Mouse (Mus musculus) stomach, embryonic 14.5 days (tissue): ENCODE measurements at regions not wholly inside any gene's neighbourhood (a gene's known extent, or its start where the extent isn't known, plus 50 kb on each side); places are given as distances from the start of the nearest gene placed in this dataset.

ENCODE experiments used
- ATAC-seq: fragments of 200-750 bp; cut with Nextera tagmentation; 2 replicates; pipeline ENCODE4 v1.8.0; 2017; ENCODE audit warnings: low read depth, moderate TSS enrichment; ENCODE audit not compliant: insufficient number of reproducible peaks, insufficient read depth, low FRiP score
- H3K27ac ChIP-seq: fragments of 300-500 bp; sonication (generic); 2 replicates; pipeline ENCODE4 v1.5.1; 2014; ENCODE audit warnings: mild to moderate bottlenecking, low read length, moderate library complexity, mixed read lengths
- H3K27me3 ChIP-seq: fragments of 300-500 bp; sonication (generic); 2 replicates; pipeline ENCODE4 v1.6.1; 2014; ENCODE audit warnings: low read length, control low read depth, mixed read lengths; ENCODE audit not compliant: control insufficient read depth, insufficient read depth
- H3K36me3 ChIP-seq: fragments of 300-500 bp; sonication (generic); 2 replicates; pipeline ENCODE4 v1.6.1; 2014; ENCODE audit warnings: mild to moderate bottlenecking, control low read depth, low read length, moderate library complexity, mixed read lengths; ENCODE audit not compliant: control insufficient read depth, insufficient read depth
- H3K4me1 ChIP-seq: fragments of 300-500 bp; sonication (generic); 2 replicates; pipeline ENCODE4 v1.6.1; 2014; ENCODE audit warnings: low read length, control low read depth, mixed read lengths; ENCODE audit not compliant: control insufficient read depth, insufficient read depth
- H3K4me2 ChIP-seq: fragments of 300-500 bp; sonication (generic); replicated peaks from 2 replicates; pipeline ENCODE4 v1.6.1; 2014; ENCODE audit warnings: low read depth, low read length, control low read depth
- H3K4me3 ChIP-seq: fragments of 300-500 bp; sonication (generic); 2 replicates; pipeline ENCODE4 v1.5.1; 2014; ENCODE audit warnings: low read depth, low read length, control low read depth
- H3K9ac ChIP-seq: fragments of 300-500 bp; sonication (generic); replicated peaks from 2 replicates; pipeline ENCODE4 v1.6.1; 2014; ENCODE audit warnings: low read depth, mild to moderate bottlenecking, control low read depth, low read length, moderate library complexity, mixed read lengths
- H3K9me3 ChIP-seq: fragments of 300-500 bp; sonication (generic); 2 replicates; pipeline ENCODE4 v1.6.1; 2016; ENCODE audit warnings: low read depth, low read length, control low read depth; ENCODE audit not compliant: control insufficient read depth
- WGBS: fragments of 180-500 bp; shearing (Covaris S2); extraction: QIAGEN DNeasy Blood & Tissue Kit; methylation state at CpG from one replicate; pipeline ENCODE4 v1.1.7; 2014; 5-methylcytosine and 5-hydroxymethylcytosine counted together

DNA sequence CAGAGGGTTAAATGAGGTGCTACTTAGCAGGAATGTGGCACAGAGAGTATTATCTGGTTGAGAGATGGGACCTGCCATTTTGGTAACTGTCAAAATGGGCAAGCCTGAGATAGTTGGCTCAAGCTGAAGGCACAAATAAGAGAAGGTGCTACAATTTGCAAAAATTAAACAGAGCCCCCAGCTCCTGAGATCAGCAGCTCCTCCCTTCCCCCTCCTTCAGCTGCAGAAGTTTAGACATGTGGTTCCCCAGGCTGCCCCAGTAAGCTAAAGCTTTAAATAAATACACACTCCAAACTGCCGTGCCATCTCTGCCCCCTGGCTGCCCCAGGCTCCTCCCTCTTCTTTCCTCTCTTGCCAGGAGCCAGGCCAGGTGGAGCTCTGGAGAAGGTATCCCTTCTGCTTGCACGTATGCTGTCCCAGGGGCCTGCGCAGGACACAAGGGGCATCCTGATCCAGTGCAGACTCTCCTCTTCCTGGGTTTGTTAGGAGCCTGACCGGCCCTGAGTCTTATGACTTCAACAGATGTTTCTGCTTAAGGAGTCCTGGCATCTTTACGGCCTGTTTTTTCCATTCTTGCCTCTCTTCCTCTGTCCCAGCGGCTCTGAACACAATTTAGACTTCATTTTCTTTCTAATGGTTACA, 184.0 kb downstream of the Zfp36l1 start:
- H3K4me1 ChIP-seq, result peaks cover 70% of the 10 kb centered on the region

DNA sequence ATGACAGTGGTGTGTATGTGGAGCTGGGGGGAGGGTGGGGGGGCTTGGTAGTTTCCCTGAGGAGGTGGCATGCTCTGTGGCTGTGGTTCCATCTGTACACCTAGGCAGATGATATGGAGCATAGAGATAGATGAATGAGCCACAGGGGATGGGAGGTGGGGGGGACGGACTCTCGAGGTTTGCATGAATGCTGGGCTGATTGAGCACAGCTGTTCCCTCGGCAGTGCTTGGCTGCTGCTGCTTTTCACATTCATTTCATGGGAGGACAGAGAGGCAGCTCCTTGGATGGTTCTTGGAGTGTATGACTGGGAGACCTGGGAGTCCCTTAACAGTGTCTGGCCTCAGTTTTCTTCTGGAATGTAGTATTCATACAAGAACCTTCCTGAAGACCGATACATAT, 184.5 kb downstream of the Zfp36l1 start:
- peak; percentile 42; the same call in 1 of the 2 replicates for ATAC-seq
- H3K4me2 ChIP-seq, result no peak overlapping the region
- H3K27ac ChIP-seq, result peak overlapping the region; percentile 96
- H3K36me3 ChIP-seq, result no peaks in the 10 kb centered on the region
- H3K9me3 ChIP-seq, result no peaks in the 10 kb centered on the region
- H3K4me1 ChIP-seq, result peaks cover 69% of the 10 kb centered on the region
- no peak overlapping the region for H3K9ac ChIP-seq
- H3K4me3 ChIP-seq, result no peak overlapping the region
- no peaks in the 10 kb centered on the region for H3K27me3 ChIP-seq
- 25% methylated on average over 4 of the region's 4 CpGs for WGBS

More for the DNA sequence above, 184.0 kb downstream of the Zfp36l1 start:
- no peaks in the 10 kb centered on the region for H3K27me3 ChIP-seq
- no peaks in the 10 kb centered on the region for H3K36me3 ChIP-seq
- WGBS, result 15% methylated on average over 6 of the region's 6 CpGs
- peak overlapping the region; percentile 96 for H3K27ac ChIP-seq
- H3K4me3 ChIP-seq, result no peak overlapping the region
- H3K9ac ChIP-seq, result no peak overlapping the region
- H3K9me3 ChIP-seq, result no peaks in the 10 kb centered on the region
- no peak overlapping the region for H3K4me2 ChIP-seq
- peak; percentile 43; the same call in 1 of the 2 replicates for ATAC-seq

DNA sequence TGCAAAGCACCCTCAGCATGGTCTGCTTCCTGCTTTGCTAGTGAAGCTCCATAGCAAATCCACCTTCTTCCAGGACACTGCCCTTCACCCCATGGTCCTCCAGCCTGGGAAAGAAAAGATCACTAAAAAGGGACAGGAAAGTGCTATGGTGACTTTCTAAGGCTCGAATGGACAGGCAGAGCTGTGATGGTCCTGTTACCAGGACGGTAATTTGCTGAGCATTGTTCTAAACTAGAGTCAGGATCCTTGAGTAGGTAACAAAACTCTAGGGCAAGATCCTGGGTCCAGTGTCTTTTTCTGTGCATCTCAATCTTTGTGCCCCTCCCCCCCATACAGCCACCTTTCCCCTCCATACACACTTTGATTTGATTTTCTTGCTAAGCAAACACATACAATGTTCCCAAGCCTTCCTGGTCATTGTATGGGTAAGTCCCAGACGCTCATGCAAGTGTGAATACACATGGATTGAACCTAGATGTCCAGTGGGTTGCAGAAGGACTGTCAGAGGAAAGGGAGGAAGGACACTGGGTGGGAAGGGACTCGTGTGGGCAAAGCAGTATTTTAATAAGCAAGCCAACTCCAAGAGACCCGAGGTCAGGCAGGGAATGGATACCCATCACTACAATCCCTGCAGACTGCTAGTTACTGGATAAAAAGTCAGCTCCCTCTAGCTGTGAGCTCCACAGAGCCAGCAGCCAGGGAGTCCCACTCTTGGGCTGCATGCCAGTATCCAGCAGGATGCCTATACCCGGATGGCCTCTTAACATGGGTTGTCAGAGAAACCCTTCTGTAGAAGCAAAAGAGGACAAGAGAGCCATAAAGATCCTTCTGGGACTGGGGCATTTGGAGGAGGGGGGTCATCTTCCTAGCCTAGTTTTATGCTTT, 186.9 kb downstream of the Zfp36l1 start:
- Histone ChIP-seq H3K4me1 (peaks cover 68% of the 10 kb centered on the region), H3K9ac (no peak overlapping the region), H3K36me3 (no peaks in the 10 kb centered on the region), H3K4me3 (no peak overlapping the region), H3K4me2 (peak overlapping the region; percentile 8; the same call in 1 of the 2 replicates), H3K27me3 (no peaks in the 10 kb centered on the region), H3K27ac (peak overlapping the region; percentile 96), H3K9me3 (no peaks in the 10 kb centered on the region)
- no peak for ATAC-seq
- WGBS, result 26% methylated on average over 6 of the region's 6 CpGs

DNA sequence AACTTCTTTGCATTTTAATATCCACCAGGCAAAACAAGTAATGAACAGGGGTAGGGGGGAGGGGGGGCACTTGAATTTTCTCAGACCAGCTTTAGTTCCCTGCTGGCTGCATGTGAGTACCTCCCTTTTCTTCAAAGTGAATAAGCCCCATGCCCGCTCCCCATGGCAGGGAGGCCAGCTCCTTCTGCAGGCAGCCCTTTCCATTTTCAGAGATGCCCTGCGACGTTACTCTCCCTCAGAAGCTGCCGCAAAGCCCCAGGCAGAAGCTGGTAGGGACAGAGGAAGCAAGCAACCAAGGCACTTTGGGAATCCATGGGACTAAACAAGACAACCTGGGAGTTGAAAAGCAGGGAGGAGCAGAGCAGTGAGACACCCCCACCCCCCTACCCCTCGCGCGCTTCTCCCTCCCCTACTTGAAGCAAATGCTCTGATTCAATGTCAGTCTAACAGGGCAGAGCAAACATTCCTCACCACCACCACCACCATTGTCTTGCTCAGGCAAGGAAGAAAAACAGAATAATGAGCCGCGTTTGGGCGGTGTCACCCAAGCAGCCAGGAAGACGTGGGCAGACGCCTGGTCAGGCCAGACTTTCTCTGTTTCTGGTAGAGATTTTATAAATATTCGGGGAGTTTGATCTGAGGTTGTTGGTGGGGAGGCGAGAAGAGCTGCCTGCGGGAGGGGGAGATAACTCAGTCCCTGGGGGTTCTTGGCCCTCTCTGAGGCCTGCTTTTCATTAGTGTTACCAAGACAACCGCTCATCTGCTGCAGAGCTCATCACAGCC, 187.7 kb downstream of the Zfp36l1 start:
- ATAC-seq, result peak; percentile 49; the same call in 1 of the 2 replicates
- peaks cover 3% of the 10 kb centered on the region; the same call in 1 of the 2 replicates for H3K9me3 ChIP-seq
- peak overlapping the region; percentile 96 for H3K27ac ChIP-seq
- no peaks in the 10 kb centered on the region for H3K36me3 ChIP-seq
- H3K9ac ChIP-seq, result 0 out of 2 replicates have a peak overlapping the region, but pooled peaks have one; percentile 12
- WGBS, result 13% methylated on average over 16 of the region's 16 CpGs
- peaks cover 60% of the 10 kb centered on the region for H3K4me1 ChIP-seq
- no peak overlapping the region for H3K4me3 ChIP-seq
- no peaks in the 10 kb centered on the region for H3K27me3 ChIP-seq
- peak overlapping the region; percentile 8; the same call in 1 of the 2 replicates for H3K4me2 ChIP-seq

DNA sequence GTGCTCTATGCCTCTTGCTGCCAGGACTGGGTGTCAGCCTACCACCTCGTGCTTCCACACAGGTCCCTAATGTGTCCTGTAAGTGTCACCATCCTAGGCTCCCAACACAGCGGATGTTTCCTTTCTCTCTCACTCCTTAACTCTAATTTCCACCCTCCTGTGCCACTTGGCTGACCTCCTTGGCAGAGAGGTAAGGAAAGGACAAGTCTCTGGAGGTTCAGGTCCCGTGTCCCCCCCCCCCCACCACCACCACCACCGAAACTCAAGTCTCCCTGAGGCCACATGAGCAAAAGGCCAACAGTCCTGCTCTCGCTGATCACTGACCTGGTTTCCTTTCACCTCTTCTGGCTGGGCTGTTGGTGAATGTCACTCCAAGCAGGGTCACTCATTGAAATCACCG, 189.0 kb downstream of the Zfp36l1 start:
- H3K9ac ChIP-seq, result no peak overlapping the region
- peaks cover 50% of the 10 kb centered on the region for H3K4me1 ChIP-seq
- peaks cover 3% of the 10 kb centered on the region; the same call in 1 of the 2 replicates for H3K9me3 ChIP-seq
- no peak for ATAC-seq
- no peaks in the 10 kb centered on the region for H3K36me3 ChIP-seq
- no peak overlapping the region for H3K4me3 ChIP-seq
- H3K27ac ChIP-seq, result peak overlapping the region; percentile 96; the same call in 1 of the 2 replicates
- H3K4me2 ChIP-seq, result no peak overlapping the region
- H3K27me3 ChIP-seq, result no peaks in the 10 kb centered on the region
- WGBS, result 83% methylated on average over 6 of the region's 6 CpGs

DNA sequence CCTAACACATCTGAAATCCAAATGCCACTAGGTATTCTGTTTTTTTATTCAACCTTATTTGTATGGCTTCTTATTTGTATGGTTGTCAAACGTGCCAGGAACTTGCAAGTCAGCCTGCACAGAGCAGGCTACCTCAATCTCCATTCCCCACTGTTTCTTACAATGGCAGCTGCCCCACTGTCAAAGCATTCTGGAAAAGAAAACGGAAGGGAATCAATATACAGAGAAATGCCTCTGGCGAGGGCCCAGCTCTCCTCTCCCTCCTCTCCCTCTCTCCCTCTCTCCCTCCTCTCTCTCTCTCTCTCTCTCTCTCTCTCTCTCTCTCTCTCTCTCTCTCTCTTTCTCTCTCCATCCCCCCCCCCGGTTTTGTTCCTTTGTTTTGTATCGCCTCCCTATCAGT, 191.0 kb downstream of the Zfp36l1 start:
- H3K36me3 ChIP-seq, result no peaks in the 10 kb centered on the region
- no peak overlapping the region for H3K4me2 ChIP-seq
- no peak overlapping the region for H3K4me3 ChIP-seq
- WGBS, result 22% methylated on average over 5 of the region's 5 CpGs
- ATAC-seq, result no peak
- no peaks in the 10 kb centered on the region for H3K27me3 ChIP-seq
- peaks cover 51% of the 10 kb centered on the region for H3K4me1 ChIP-seq
- peak overlapping the region; percentile 39; the same call in 1 of the 2 replicates for H3K27ac ChIP-seq
- no peak overlapping the region for H3K9ac ChIP-seq
- peaks cover 3% of the 10 kb centered on the region; the same call in 1 of the 2 replicates for H3K9me3 ChIP-seq

DNA sequence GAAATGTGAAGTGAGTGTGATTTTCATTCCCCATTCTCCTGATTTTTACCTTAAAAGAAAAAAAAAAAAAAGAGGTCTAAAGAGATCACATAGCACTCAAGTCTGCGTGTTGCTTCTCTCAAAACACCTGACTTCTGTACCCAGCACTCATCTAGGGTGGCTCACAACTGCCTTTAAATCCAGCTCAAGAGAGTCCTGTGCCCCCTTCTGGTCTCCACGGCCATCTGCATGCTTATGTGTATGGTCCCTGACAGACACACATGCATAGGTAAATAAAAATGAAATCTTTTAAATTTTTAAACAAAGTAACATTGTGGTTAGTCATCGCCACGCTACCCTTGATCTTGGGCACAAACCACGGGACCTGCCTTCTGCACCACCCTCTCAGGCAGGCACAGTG, 193.8 kb downstream of the Zfp36l1 start:
- Histone ChIP-seq H3K4me2 (no peak overlapping the region), H3K9me3 (peaks cover 3% of the 10 kb centered on the region; the same call in 1 of the 2 replicates), H3K4me1 (peaks cover 29% of the 10 kb centered on the region), H3K36me3 (no peaks in the 10 kb centered on the region), H3K4me3 (no peak overlapping the region), H3K27me3 (no peaks in the 10 kb centered on the region), H3K27ac (peak overlapping the region; percentile 89; the same call in 1 of the 2 replicates), H3K9ac (no peak overlapping the region)
- no peak for ATAC-seq
- WGBS, result 87% methylated on average over 5 of the region's 5 CpGs
